Mouse (Mus musculus) hindbrain, embryonic 14.5 days (tissue): ENCODE measurements around the gene Gtpbp6. TPM values are rescaled to one million over a fixed set of nuclear protein-coding genes. Genes with fewer than 3 reads are reported as not detected.

ENCODE experiments used
- ATAC-seq: fragments of 200-750 bp; cut with Nextera tagmentation; 2 replicates; pipeline ENCODE4 v1.8.0; 2017; ENCODE audit warnings: moderate number of reproducible peaks, mild to moderate bottlenecking, moderate TSS enrichment, moderate library complexity; ENCODE audit not compliant: low FRiP score
- DNase-seq: peaks from one replicate; pipeline ENCODE4 v3.0.0-alpha.2; 2015; ENCODE audit warnings: low spot score
- H3K27ac ChIP-seq: fragments of 300-500 bp; sonication (generic); 2 replicates; pipeline ENCODE4 v1.5.1; 2014; ENCODE audit warnings: mild to moderate bottlenecking, moderate library complexity
- H3K27me3 ChIP-seq: fragments of 300-500 bp; sonication (generic); 2 replicates; pipeline ENCODE4 v1.6.1; 2014; ENCODE audit warnings: mild to moderate bottlenecking, low read length, mixed read lengths; ENCODE audit not compliant: control insufficient read depth, insufficient read depth
- H3K36me3 ChIP-seq: fragments of 300-500 bp; sonication (generic); replicated peaks from 2 replicates; pipeline ENCODE4 v1.6.1; 2014; ENCODE audit not compliant: control insufficient read depth, insufficient read depth
- H3K4me1 ChIP-seq: fragments of 300-500 bp; sonication (generic); replicated peaks from 2 replicates; pipeline ENCODE4 v1.6.1; 2014; ENCODE audit warnings: antibody characterized with exemption, low read length, mixed read lengths; ENCODE audit not compliant: control insufficient read depth, insufficient read depth
- H3K4me2 ChIP-seq: fragments of 300-500 bp; sonication (generic); replicated peaks from 2 replicates; pipeline ENCODE4 v1.6.1; 2014; ENCODE audit warnings: mild to moderate bottlenecking, moderate library complexity
- H3K4me3 ChIP-seq: fragments of 300-500 bp; sonication (generic); replicated peaks from 2 replicates; pipeline ENCODE4 v1.5.1; 2014; ENCODE audit warnings: mild to moderate bottlenecking, low read length
- H3K9ac ChIP-seq: fragments of 300-500 bp; sonication (generic); 2 replicates; pipeline ENCODE4 v1.6.1; 2014
- H3K9me3 ChIP-seq: fragments of 300-500 bp; sonication (generic); 2 replicates; pipeline ENCODE4 v1.6.1; 2016; ENCODE audit warnings: low read length; ENCODE audit not compliant: control insufficient read depth
- WGBS: fragments of 180-500 bp; shearing (Covaris S2); extraction: QIAGEN DNeasy Blood & Tissue Kit; methylation state at CpG from one replicate; pipeline ENCODE4 v1.1.7; 2014; 5-methylcytosine and 5-hydroxymethylcytosine counted together
- polyA plus RNA-seq: library from polyadenylated mRNA; unstranded; fragments of >200 nt; fragmentation: Nextera tagmentation; extraction: Ambion mirVana; gene quantifications from 2 replicates; pipeline ENCODE4 v1.2.1, GENCODE M21; 2014

Gene Gtpbp6
- polyA plus RNA-seq, 1 experiment from 2014 or later: 53.1 TPM

DNA sequence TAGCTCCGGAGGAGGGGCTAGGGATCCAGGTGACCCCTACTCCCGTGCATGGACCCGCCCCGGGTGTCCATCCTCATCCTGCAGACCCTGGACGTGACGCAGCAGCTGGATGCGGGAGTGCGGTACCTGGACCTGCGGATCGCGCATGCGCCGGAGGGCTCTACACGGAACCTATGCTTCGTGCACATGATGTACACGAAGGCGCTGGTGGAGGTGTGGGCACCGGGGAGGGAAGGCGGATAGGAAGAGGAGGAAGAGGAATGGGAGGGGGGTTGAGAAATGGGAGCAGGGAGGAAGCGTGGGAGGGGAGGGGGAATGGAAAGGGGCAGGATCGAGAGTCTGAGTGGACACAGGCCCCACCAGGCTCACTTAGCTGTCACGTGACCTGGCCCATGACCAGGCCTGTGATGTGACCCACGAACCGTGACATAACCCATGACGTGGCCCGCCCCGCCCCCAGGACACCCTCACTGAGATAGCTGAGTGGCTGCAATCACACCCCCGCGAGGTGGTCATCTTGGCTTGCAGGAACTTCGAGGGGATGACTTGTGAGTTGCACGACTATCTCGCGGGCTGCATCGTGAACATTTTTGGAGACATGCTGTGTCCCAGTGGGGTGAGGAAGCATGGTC, 6.2 kb downstream of the Gtpbp6 start:
- H3K4me3 ChIP-seq: peak overlapping the region; percentile 35
- WGBS: 19% methylated on average over 34 of the region's 34 CpGs
- H3K4me1 ChIP-seq: peaks cover 25% of the 10 kb centered on the region
- peak overlapping the region; percentile 73 for H3K4me2 ChIP-seq
- H3K9ac ChIP-seq: peak overlapping the region; percentile 49
- H3K27ac ChIP-seq: no peak overlapping the region
- peaks cover 35% of the 10 kb centered on the region for H3K36me3 ChIP-seq
- DNase-seq (peak; percentile 68), ATAC-seq (peak; percentile 64)
- no peaks in the 10 kb centered on the region for H3K9me3 ChIP-seq
- H3K27me3 ChIP-seq: no peaks in the 10 kb centered on the region

- H3K27me3 ChIP-seq: no peaks in the 10 kb centered on the region
- peak; percentile 18 for ATAC-seq
These were observed 6.9 kb downstream of the Gtpbp6 start for GRCm38 (mm10) chr5:110100921-110101631.

DNA sequence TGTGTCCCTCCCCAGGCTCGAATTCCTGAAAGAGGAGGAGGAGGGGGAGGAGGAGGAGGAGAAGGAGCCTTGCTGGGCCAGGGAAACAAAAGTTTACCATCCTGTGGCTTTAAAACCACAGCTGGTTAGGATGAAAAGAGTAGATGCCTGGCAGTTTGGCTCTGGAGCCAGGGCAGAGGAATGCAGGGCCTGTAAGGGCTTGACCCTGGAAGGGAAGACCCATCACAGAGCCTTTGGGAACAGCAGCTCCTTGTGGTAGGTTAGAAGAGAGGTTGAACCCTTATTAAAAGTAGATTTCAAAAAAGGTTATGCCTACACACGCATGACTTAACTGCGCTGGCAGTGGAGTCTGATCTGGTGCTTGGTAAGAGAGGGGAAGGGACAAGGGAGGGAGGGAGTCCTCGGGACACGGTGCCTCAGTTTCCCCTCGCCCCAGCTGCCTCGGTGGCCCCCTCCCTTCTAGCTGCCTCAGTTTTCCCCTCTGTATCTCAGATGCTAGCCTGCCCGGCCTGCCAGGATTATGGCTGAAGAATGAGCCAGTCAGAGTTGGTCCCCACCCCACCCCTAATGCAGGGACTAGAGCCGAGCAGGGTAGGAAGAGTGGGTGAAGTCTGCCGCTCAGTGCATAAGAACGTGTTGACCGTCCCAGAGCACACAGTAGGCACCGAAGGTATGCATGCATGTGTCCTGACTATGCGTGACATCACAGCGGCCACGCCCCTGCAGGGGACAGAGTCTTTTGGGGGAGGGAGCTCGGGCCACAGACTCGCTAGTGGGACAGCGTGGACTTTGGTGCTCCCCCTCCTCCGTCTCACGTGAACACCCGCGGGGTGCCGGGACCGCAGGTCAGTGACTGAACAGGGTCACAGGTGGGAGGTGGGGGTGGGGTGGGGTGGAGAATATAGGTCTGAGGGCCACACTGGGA, 8.1 kb downstream of the Gtpbp6 start, which contains the start of gene Plcxd1:
Plcxd1 (plus strand) TSS at position 314 of the 925 bp plus-strand sequence.
- Histone ChIP-seq H3K27me3 (no peaks in the 10 kb centered on the region), H3K9ac (0 out of 2 replicates have a peak within 1 kb of the TSS, but pooled peaks have one; percentile 49), H3K36me3 (peaks cover 26% of the 10 kb centered on the region), H3K9me3 (no peaks in the 10 kb centered on the region), H3K4me1 (peaks cover 16% of the 10 kb centered on the region), H3K27ac (no peak within 1 kb of the TSS), H3K4me3 (peak within 1 kb of the TSS; percentile 35), H3K4me2 (peak within 1 kb of the TSS; percentile 73)
- DNase-seq (no peak), ATAC-seq (no peak)
- 5% methylated on average over 25 of the region's 25 CpGs for WGBS

More at GRCm38 (mm10) chr5:110100921-110101631, 6.9 kb downstream of the Gtpbp6 start:
- no peaks in the 10 kb centered on the region for H3K9me3 ChIP-seq
- H3K4me1 ChIP-seq: peaks cover 17% of the 10 kb centered on the region
- WGBS: under 1% methylated on average over 35 of the region's 37 CpGs
- peaks cover 35% of the 10 kb centered on the region for H3K36me3 ChIP-seq
- H3K4me3 ChIP-seq: peak overlapping the region; percentile 35
- DNase-seq: no peak
- H3K4me2 ChIP-seq: peak overlapping the region; percentile 73
- H3K9ac ChIP-seq: peak overlapping the region; percentile 49
- no peak overlapping the region for H3K27ac ChIP-seq

GRCm38 (mm10) chr5:110098991-110099477, 9.0 kb downstream of the Gtpbp6 start:
- Histone ChIP-seq H3K36me3 (peaks cover 17% of the 10 kb centered on the region), H3K4me2 (no peak overlapping the region), H3K9ac (no peak overlapping the region), H3K27ac (no peak overlapping the region), H3K4me1 (peaks cover 16% of the 10 kb centered on the region), H3K4me3 (no peak overlapping the region), H3K9me3 (no peaks in the 10 kb centered on the region), H3K27me3 (no peaks in the 10 kb centered on the region)
- ATAC-seq: no peak
- WGBS: 26% methylated on average over 1 of the region's 1 CpGs
- DNase-seq: no peak

DNA sequence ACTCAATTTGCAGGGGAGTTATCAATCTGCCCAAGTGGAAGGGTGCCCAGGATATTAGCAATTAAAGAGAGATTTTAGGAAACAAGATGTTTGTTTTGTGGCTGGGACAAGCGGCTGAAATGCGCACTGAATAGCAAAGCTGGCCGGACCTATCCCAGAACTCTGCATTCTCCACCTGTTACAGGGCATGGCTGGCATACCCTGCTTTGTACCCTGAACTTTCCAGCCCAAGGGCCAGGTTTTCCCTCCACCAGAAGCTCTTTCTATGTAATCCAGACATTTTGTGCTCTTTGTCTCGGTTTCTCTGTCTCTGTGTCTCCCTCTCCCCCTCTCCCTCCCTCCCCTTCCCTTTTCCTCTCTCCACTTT, 13.2 kb downstream of the Gtpbp6 start:
- 6% methylated on average over 4 of the region's 4 CpGs for whole genome bisulfite sequencing
- Histone ChIP-seq H3K36me3 (no peaks in the 10 kb centered on the region), H3K27me3 (no peaks in the 10 kb centered on the region), H3K27ac (peak overlapping the region; percentile 44; the same call in 1 of the 2 replicates), H3K4me2 (peak overlapping the region; percentile 67), H3K4me1 (no peaks in the 10 kb centered on the region), H3K9me3 (no peaks in the 10 kb centered on the region), H3K4me3 (peak overlapping the region; percentile 43), H3K9ac (peak overlapping the region; percentile 60; the same call in 1 of the 2 replicates)
- DNase-seq (no peak), ATAC-seq (peak; percentile 33; the same call in 1 of the 2 replicates)

DNA sequence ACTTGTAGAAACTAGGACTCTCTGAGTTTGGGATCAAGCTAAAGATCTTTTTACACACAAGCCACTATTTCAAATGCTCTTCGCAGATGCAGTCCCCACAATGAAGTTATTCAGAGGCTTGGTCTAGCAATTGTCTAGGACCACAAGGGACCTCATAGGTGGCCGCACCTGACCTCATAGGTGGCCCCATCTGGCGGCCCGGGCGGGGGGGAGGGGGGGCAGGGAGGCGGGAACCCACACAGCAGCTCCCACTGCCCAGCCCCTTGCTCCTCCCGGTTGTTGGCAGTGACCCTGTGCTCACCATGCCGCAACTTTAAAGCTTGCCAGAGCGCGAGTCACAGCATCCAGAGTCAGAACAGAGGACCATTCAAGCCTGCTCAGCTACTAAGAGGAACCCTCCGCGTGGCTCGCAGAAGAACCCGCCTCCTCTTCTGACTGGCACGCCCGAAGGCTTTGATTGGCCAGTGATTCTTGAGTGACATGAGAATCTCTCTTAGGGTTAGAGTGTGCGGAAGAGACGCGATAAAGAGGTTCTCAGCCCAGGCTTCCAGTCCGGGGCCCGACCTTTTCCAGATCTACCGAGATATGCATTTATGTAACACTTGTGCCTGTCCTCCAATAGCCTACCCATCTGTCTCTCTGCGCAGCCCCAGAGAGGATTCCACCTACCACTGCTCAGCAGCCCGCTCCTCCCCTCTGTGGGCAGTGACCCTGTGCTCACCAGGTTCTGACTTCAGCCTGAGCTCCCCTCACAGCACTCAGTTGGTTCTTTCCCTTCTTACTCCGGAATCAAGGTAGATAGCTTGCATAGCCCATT, 13.8 kb downstream of the Gtpbp6 start, which contains the start of gene Gm35315:
Gm35315 (minus strand) TSS at position 391 of the 817 bp plus-strand sequence.
- Histone ChIP-seq H3K9me3 (no peaks in the 10 kb centered on the region), H3K9ac (peak within 1 kb of the TSS; percentile 60), H3K4me2 (peak within 1 kb of the TSS; percentile 67), H3K27ac (peak within 1 kb of the TSS; percentile 44; the same call in 1 of the 2 replicates), H3K4me3 (peak within 1 kb of the TSS; percentile 43), H3K27me3 (no peaks in the 10 kb centered on the region), H3K4me1 (no peaks in the 10 kb centered on the region), H3K36me3 (no peaks in the 10 kb centered on the region)
- WGBS: 2% methylated on average over 24 of the region's 25 CpGs
- DNase-seq (peak; percentile 86), ATAC-seq (peak; percentile 96)

DNA sequence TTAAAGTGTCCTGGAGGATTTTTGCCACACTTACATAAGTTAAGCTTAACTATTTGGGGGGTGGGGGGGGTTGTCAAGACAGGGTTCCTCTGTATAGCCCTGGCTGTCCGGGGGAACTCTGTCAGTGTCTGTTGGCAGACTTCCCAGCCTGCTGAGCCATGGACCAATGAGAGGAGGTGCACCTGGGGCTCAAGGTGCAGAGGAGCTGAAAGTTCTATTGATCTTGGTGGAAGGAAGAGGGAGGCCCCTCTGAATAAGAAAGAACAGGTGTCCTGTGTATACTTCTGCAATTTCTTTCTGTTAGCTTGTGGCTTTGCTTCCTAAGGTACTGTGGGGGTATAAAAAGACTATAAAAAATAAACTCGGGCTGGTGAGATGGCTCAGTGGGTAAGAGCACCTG, 16.5 kb downstream of the Gtpbp6 start:
- H3K4me2 ChIP-seq: no peak overlapping the region
- H3K27ac ChIP-seq: no peak overlapping the region
- 87% methylated on average over 2 of the region's 2 CpGs for WGBS
- no peaks in the 10 kb centered on the region for H3K36me3 ChIP-seq
- no peak for ATAC-seq
- H3K9ac ChIP-seq: no peak overlapping the region
- no peaks in the 10 kb centered on the region for H3K4me1 ChIP-seq
- no peaks in the 10 kb centered on the region for H3K9me3 ChIP-seq
- H3K4me3 ChIP-seq: no peak overlapping the region
- no peaks in the 10 kb centered on the region for H3K27me3 ChIP-seq
- no peak for DNase-seq

DNA sequence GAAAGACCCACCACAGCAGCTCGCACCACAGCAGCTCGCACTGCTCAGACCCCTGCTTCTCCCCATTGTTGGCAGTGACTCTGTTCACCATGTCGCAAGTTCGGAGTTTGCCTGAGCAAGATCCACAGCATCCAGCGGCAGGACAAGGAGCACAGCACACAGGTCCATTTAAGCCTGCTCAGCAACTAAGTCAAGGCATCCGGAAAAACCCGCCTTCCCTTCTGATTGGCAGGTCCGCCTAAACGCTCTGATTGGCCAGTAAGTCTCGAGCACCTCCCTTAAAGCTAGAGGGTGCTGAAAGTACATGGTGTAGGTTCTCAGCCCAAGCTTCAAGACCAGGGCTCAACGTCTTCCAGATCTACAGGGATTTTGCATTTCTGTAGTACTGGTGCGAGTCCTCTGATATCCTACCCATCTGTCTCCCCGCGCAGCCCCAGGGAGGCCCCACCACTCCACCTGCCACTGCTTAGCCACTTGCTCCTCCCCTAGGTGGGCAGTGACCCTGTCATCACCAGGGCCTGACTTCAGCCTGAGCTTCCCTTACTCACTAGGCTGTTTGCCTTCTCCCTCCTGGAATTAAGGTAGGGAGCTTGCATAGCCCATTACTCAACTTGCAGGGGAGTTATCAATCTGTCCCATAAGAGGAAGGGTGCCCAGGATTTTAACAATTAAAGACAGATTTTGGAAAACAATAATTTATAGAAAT, 21.7 kb downstream of the Gtpbp6 start:
- DNase-seq (no peak), ATAC-seq (no peak)
- Histone ChIP-seq H3K9me3 (peaks cover 30% of the 10 kb centered on the region), H3K27me3 (no peaks in the 10 kb centered on the region), H3K36me3 (no peaks in the 10 kb centered on the region), H3K27ac (no peak overlapping the region), H3K4me2 (no peak overlapping the region), H3K4me1 (no peaks in the 10 kb centered on the region), H3K4me3 (no peak overlapping the region), H3K9ac (no peak overlapping the region)
- WGBS: 38% methylated on average over 14 of the region's 14 CpGs
